Mouse (Mus musculus): Measurements from ENCODE around the gene Galp.

Gene Galp

DNA sequence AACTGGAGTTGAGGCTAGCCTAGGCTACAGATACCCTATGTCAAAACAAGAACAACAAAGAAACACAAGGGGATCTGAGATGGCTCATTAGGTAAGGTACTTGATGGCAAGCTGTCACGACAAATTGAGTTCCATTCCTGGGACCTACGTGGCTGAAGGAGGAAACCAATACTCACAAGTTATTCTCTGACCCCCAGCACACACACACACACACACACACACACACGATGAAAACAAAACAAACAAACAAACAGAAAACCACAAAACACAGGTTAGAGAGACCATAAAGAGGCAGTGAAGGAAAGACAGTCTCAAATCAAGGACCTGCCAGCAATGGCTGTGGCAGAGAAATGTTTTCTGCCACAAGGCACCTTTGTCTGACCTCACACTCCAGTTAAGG lies at the start of gene Galp:
Galp (plus strand) TSS at position 301 of the 400 bp plus-strand sequence.
- DNase-seq (ENCODE audit: inconsistent ontology term): no peak

- DNase-seq (ENCODE audit: inconsistent ontology term): no peak
Measured at GRCm38 (mm10) chr7:6147688-6148087, 49.2 kb upstream of the Galp start.

GRCm38 (mm10) chr7:6151266-6151665 lies 45.6 kb upstream of the Galp start:
- no peak for DNase-seq (ENCODE audit: inconsistent ontology term)

- no peak for DNase-seq (ENCODE audit: inconsistent ontology term)
Measured at GRCm38 (mm10) chr7:6152036-6152435, 44.9 kb upstream of the Galp start.

DNA sequence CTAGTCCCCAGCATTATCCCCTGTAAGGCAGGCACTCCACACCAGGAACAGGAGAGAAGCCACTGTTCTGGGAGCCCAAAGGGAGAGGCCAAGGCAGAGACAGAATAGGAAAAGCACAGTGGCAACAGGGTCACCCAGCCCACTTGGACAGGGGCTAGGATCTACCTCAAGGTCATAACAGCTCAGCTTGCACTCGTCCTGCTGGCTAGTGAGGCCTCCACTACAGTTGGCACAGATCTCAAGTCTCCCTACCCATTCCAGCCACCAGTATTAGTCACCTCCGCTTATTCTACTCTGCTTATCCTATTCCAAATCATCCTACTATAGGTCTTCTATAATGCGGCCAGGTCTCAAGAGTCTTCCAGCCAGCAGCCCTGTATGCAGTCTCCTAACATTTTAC lies 43.8 kb upstream of the Galp start:
- DNase-seq (ENCODE audit: inconsistent ontology term): no peak

DNA sequence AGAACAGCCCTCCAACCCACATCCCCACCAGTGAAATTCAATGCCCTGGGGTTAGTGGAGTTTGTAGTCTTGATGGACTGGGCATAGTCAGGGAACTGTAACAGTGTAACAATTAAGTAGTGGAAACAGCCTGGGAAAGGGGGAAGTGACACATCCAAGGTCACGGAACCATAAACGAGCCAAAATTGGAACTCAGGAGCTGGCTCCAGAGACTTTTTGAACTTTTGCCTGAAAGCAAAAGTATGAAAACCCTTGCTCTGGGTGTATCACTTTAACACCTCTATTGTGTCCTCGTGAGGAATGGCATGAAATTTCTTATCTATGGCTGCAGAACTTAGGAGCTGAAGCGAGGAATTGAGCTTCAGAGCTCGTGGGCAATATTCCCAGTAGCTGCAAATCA lies 42.7 kb upstream of the Galp start:
- DNase-seq (ENCODE audit: inconsistent ontology term): no peak

- DNase-seq (ENCODE audit: inconsistent ontology term): peak; percentile 94
Measured at GRCm38 (mm10) chr7:6155031-6155872, 41.6 kb upstream of the Galp start.

GRCm38 (mm10) chr7:6155901-6156411 lies 40.9 kb upstream of the Galp start, which contains the start of gene Zfp787:
Zfp787 (minus strand) TSS chr7:6155997.
- DNase-seq (ENCODE audit: inconsistent ontology term): peak; percentile 99

- no peak for DNase-seq (ENCODE audit: inconsistent ontology term)
Measured at GRCm38 (mm10) chr7:6156901-6157472, 39.9 kb upstream of the Galp start.

DNA sequence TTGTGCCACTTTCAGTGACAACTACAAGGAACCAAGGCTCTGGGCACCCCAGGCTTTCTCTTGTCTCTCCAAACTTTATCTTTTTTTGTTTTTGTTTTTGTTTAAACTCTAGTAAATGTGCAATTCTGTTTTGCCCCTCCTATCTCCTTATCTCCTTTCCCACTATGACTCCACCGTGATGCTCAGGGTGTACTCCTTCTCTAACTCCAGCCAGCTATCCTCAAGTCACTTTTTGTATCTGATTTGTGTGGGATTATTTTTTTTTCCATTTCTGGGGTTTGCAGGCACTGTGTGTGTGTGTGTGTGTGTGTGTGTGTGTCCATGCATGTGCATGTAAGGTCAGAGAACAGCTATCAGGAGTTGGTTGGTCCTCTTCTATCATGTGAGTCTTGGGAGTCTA lies 39.4 kb upstream of the Galp start:
- no peak for DNase-seq (ENCODE audit: inconsistent ontology term)

- DNase-seq (ENCODE audit: inconsistent ontology term): no peak
Measured at GRCm38 (mm10) chr7:6159604-6160003, 37.3 kb upstream of the Galp start.

- DNase-seq (ENCODE audit: inconsistent ontology term): no peak
Measured at GRCm38 (mm10) chr7:6161541-6161940, 35.3 kb upstream of the Galp start.

GRCm38 (mm10) chr7:6162172-6162571 lies 34.7 kb upstream of the Galp start:
- DNase-seq (ENCODE audit: inconsistent ontology term): no peak

DNA sequence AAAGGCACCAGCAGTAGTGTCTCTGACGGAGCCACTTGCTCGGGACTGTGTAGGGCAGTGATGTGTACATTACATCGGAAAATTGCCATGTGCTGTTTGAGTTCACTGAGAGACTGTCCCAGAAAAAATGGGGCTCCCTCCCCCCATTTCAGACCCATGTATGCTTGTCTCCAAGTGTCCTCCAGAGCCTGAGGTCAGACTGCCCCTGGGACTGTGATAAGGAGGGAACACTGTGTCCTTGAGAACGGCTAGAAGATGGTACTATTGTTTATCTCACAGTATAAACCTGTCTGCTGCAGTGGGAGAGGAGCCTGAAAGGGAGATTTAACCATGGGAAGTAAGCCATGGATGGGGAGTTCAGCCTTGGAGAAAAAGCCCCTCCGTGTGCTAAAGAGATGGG lies 32.2 kb upstream of the Galp start:
- DNase-seq (ENCODE audit: inconsistent ontology term): no peak

DNA sequence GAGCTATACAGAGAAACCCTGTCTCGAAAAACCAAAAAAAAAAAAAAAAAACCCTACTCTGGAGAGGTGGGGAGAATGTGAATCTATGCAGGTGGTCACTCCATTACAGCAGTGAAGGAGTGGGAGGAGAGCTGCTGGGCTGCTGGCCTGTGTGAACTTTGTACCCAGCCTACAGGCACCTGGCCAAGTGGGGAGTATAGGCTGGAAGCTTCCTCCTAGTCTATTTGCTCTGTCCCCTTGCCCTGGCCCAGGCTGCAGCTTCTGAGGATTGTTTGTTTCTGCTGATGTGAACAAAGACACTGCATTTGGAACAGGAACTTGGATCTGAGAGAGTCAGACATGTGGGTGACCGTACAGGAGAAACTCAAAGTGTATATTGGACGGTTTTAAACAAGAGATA lies 27.5 kb upstream of the Galp start:
- no peak for DNase-seq (ENCODE audit: inconsistent ontology term)

- DNase-seq (ENCODE audit: inconsistent ontology term): no peak
Measured at GRCm38 (mm10) chr7:6170391-6170790, 26.5 kb upstream of the Galp start.

- no peak for DNase-seq (ENCODE audit: inconsistent ontology term)
Measured at GRCm38 (mm10) chr7:6170871-6171270, 26.0 kb upstream of the Galp start.

GRCm38 (mm10) chr7:6171444-6172005 lies 25.4 kb upstream of the Galp start:
- DNase-seq (ENCODE audit: inconsistent ontology term): peak; percentile 74

DNA sequence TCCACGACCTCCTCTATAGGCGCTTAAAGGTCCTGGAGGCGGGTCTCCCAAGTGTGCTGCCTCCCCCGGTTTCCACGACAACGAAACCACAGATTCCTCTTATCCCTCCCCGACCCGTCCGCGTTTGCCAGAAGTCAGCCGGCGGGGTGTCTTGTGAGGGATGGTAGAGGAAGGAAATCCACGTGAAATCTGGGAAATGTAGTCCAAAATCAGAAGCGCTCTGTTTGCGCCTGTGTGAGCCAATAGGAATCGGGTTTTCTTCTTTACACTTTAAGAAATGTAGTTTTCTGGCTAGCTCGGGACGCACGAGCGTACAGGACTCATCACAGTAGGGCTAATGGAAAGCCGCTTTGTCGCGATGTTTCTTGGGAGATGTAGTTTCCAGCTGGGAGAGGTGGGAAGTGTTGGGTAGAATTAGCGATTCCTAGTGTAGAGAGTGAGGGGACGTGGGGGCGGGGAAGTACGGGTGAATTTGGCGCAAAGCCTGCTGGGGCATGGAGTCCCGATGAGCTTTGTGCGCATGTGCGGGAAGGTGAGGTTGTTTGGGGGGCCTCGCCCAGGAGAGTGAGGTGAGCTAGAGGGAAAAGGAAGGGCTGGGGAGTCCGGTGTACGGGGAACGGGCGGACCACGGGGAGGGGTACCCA lies 24.8 kb upstream of the Galp start, which contains the start of gene Zfp444:
Zfp444 (plus strand) TSS at position 221 of the 644 bp plus-strand sequence.
- peak; percentile 99 for DNase-seq (ENCODE audit: inconsistent ontology term)

GRCm38 (mm10) chr7:6172674-6173244 lies 24.1 kb upstream of the Galp start:
- DNase-seq (ENCODE audit: inconsistent ontology term): peak; percentile 42

DNA sequence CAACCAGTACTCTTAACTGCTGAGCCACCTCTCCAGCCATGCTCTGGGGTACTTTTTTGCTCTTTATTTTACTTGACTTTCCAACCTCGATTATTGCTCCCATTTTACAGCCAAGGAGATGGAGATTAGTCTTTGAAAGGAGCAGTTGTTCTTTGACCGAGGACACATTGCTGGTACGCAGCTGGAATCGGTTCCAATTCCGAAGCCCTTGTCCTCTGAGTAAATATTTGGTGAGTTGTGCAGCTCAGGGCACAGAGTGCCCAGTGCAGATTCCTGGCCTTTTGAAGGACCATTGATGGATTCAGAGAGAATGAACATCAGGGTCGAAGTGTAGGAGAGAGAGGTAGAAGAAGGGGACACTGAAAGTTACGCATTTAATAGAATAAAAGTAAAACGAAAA lies 23.0 kb upstream of the Galp start:
- DNase-seq (ENCODE audit: inconsistent ontology term): no peak

Measured in Muller cell, postnatal 12 days (primary cell).